Comparison of ENCODE assay signal across 8 mouse cellular contexts in genomic region chr17:27565942-27566267, GRCm38 (mm10). TPM values are rescaled to one million over a fixed set of nuclear protein-coding genes. Genes with fewer than 3 reads are reported as not detected.
DNase-seq lines count a peak whose midpoint lies in the region; ATAC-seq and TF ChIP-seq lines count a peak whose summit lies in the region.

No protein-coding gene starts in this region.

- peaks cover 21% of the 10 kb centered on the region for H3K4me1 ChIP-seq in heart, embryonic 16.5 days (ENCODE audit: control insufficient read depth, insufficient read depth, low read length)
- H3K4me1 ChIP-seq in G1E (ENCODE audit: insufficient read depth, low read depth, low read length), result peaks cover 54% of the 10 kb centered on the region
- H3K4me1 ChIP-seq in forebrain, postnatal 0 days (ENCODE audit: insufficient read depth), result peaks cover 8% of the 10 kb centered on the region; the same call in 1 of the 2 replicates

- under 1% methylated on average over 13 of the region's 13 CpGs for WGBS in heart, embryonic 16.5 days
- WGBS in forebrain, postnatal 0 days, result under 1% methylated on average over 13 of the region's 13 CpGs
- under 1% methylated on average over 13 of the region's 13 CpGs for WGBS in macrophage (ENCODE audit: missing documents)

- H3K9ac ChIP-seq in heart, embryonic 16.5 days (ENCODE audit: low read length), result peak overlapping the region; percentile 77
- peak overlapping the region; percentile 68 for H3K9ac ChIP-seq in forebrain, postnatal 0 days

- ATAC-seq in heart, embryonic 16.5 days (replicated peaks; ENCODE audit: extremely low read depth, insufficient read depth, low FRiP score), result peak; percentile 7; the same call in 1 of the 2 replicates
- no peak for ATAC-seq in G1E (ENCODE audit: extremely low read depth, insufficient number of reproducible peaks, low FRiP score, poor library complexity, severe bottlenecking)
- no peak; the same call in 1 of the 2 replicates for ATAC-seq in forebrain, postnatal 0 days

- H3K27ac ChIP-seq in heart, embryonic 16.5 days (ENCODE audit: low read length), result no peak overlapping the region
- H3K27ac ChIP-seq in forebrain, postnatal 0 days (ENCODE audit: low read depth, low read length), result peak overlapping the region; percentile 35; the same call in 1 of the 2 replicates
- H3K27ac ChIP-seq in macrophage, result peak overlapping the region; percentile 27

- intact Hi-C loops in heart, postnatal 25 days (cut with DNase I), result loop anchor here (1.0 to 10.0 kb wide), 4 partner anchors 21 to 199 kb away; no protein-coding TSS in a partner anchor

- H3K27me3 ChIP-seq in heart, embryonic 16.5 days (ENCODE audit: control insufficient read depth, insufficient read depth, low read length), result no peaks in the 10 kb centered on the region
- peaks cover 9% of the 10 kb centered on the region for H3K27me3 ChIP-seq in G1E (ENCODE audit: insufficient read depth, low read length)
- H3K27me3 ChIP-seq in forebrain, postnatal 0 days (ENCODE audit: insufficient read depth, low read length), result no peaks in the 10 kb centered on the region

- peak overlapping the region; percentile 96 for H3K4me2 ChIP-seq in heart, embryonic 16.5 days (ENCODE audit: low read depth, low read length)
- H3K4me2 ChIP-seq in forebrain, postnatal 0 days (ENCODE audit: low read depth), result peak overlapping the region; percentile 89

- H3K36me3 ChIP-seq in heart, embryonic 16.5 days (ENCODE audit: control insufficient read depth, insufficient read depth), result no peaks in the 10 kb centered on the region
- H3K36me3 ChIP-seq in G1E (replicated peaks), result peaks cover 38% of the 10 kb centered on the region
- peaks cover 5% of the 10 kb centered on the region for H3K36me3 ChIP-seq in forebrain, postnatal 0 days (ENCODE audit: insufficient read depth)
- peaks cover 7% of the 10 kb centered on the region; the same call in 1 of the 2 replicates for H3K36me3 ChIP-seq in macrophage (ENCODE audit: inconsistent target)

- no peaks in the 10 kb centered on the region for H3K9me3 ChIP-seq in heart, embryonic 16.5 days (replicated peaks; ENCODE audit: control insufficient read depth, low read length)
- no peaks in the 10 kb centered on the region for H3K9me3 ChIP-seq in G1E (replicated peaks)
- no peaks in the 10 kb centered on the region for H3K9me3 ChIP-seq in forebrain, postnatal 0 days (ENCODE audit: low read length)

- peak overlapping the region; percentile 82 for H3K4me3 ChIP-seq in heart, embryonic 16.5 days (ENCODE audit: low read length)
- H3K4me3 ChIP-seq in G1E (ENCODE audit: low read depth, low read length) (peak overlapping the region; percentile 84), macrophage (ENCODE audit: inconsistent target) (peak overlapping the region; percentile 33)
- peak overlapping the region; percentile 66 for H3K4me3 ChIP-seq in forebrain, postnatal 0 days (ENCODE audit: low read depth, low read length)

- peaks cover 32% of the 10 kb centered on the region for H3K79me2 ChIP-seq in macrophage (ENCODE audit: inconsistent target)

- TF ChIP-seq CTCF in G1E (IDR thresholded peaks at IDR 0.05; ENCODE audit: low read depth, low read length), result no peak
- no peak for TF ChIP-seq CTCF in forebrain, postnatal 0 days (IDR thresholded peaks at IDR 0.05; ENCODE audit: low read depth)

- DNase-seq in heart, postnatal 25 days (ENCODE audit: low spot score), result no peak
- no peak for DNase-seq in G1E (ENCODE audit: low spot score)
- DNase-seq in forebrain, postnatal 0 days, result no peak
- DNase-seq in urinary bladder, postnatal 10 days (ENCODE audit: low spot score), result no peak
- DNase-seq in adrenal gland, postnatal 4 days (ENCODE audit: low spot score in 2 of 2), result no peak
- DNase-seq in frontal cortex, postnatal 10 days (ENCODE audit: low spot score in 2 of 2), result no peak

RNA-seq across cellular contexts. Expression of gene AI413582, which starts 0.3 kb away (rescaled TPM):
- 22.2 and 22.6 TPM in 2 replicates for polyA plus RNA-seq in heart, embryonic 16.5 days (2015; fragmentation: Nextera tagmentation; extraction: Ambion mirVana)
- total RNA-seq in heart, postnatal 25 days (2021), result 1 to 10 TPM; 7.3 to 7.7 TPM
- total RNA-seq in G1E (2014; fragmentation: Nextera tagmentation) (78.2 and 85.2 TPM in 2 replicates), G1E (2017) (50.8 and 57.0 TPM in 2 replicates)
- polyA plus RNA-seq in G1E (2012) (159 and 163 TPM in 2 replicates), macrophage (2018) (42.9 to 137 TPM (median 117 TPM) in 3 replicates)
- 35.0 and 70.3 TPM in 2 replicates for total RNA-seq in forebrain, postnatal 0 days (2014; rRNA removed)
- polyA plus RNA-seq in forebrain, postnatal 0 days (2015; fragmentation: Nextera tagmentation; extraction: Ambion mirVana), result 85.2 and 92.8 TPM in 2 replicates
- 10 to 100 TPM; 10.6 to 63.5 (median 31.3) TPM for total RNA-seq in macrophage (2018; cell fraction: chromatin; rRNA removed)
- total RNA-seq in macrophage (2018; cell fraction: cytosol; rRNA removed), result 100 to 1,000 TPM in 22 of 26 experiments, 10 to 100 TPM in 4; 81.5 to 158 (median 121) TPM
- total RNA-seq in macrophage (2018; cell fraction: nucleus; rRNA removed), result 10 to 100 TPM; 19.4 to 92.0 (median 44.1) TPM
- total RNA-seq in adrenal gland, postnatal 4 days (2021), result 10 to 100 TPM; 17.4 to 19.1 TPM

RNA-seq across cellular contexts. Expression of gene Hmga1, which starts 9.6 kb away (rescaled TPM):
- 135 and 186 TPM in 2 replicates for polyA plus RNA-seq in heart, embryonic 16.5 days (2015; fragmentation: Nextera tagmentation; extraction: Ambion mirVana)
- total RNA-seq in heart, postnatal 25 days (2021), result 10 to 100 TPM; 35.2 to 42.0 TPM
- total RNA-seq in G1E (2014; fragmentation: Nextera tagmentation) (270 and 298 TPM in 2 replicates), G1E (2017) (123 and 131 TPM in 2 replicates)
- polyA plus RNA-seq in G1E (2012) (1,702 and 2,389 TPM in 2 replicates), macrophage (2018) (300 to 634 TPM (median 423 TPM) in 3 replicates)
- 84.7 and 99.1 TPM in 2 replicates for total RNA-seq in forebrain, postnatal 0 days (2014; rRNA removed)
- polyA plus RNA-seq in forebrain, postnatal 0 days (2015; fragmentation: Nextera tagmentation; extraction: Ambion mirVana), result 122 and 123 TPM in 2 replicates
- total RNA-seq in macrophage (2018; cell fraction: chromatin; rRNA removed), result 100 to 1,000 TPM in 3 of 26 experiments, 10 to 100 TPM in 23; 28.3 to 118 (median 66.0) TPM
- total RNA-seq in macrophage (2018; cell fraction: cytosol; rRNA removed), result 100 to 1,000 TPM; 322 to 681 (median 467) TPM
- total RNA-seq in macrophage (2018; cell fraction: nucleus; rRNA removed), result 100 to 1,000 TPM in 24 of 26 experiments, 10 to 100 TPM in 2; 62.1 to 302 (median 193) TPM
- total RNA-seq in adrenal gland, postnatal 4 days (2021), result 10 to 100 TPM; 41.6 to 44.9 TPM

RNA-seq across cellular contexts. Expression of gene Grm4, which starts 44.7 kb away (rescaled TPM):
- polyA plus RNA-seq in heart, embryonic 16.5 days (2015; fragmentation: Nextera tagmentation; extraction: Ambion mirVana), result 0.25 and 0.30 TPM in 2 replicates
- total RNA-seq in heart, postnatal 25 days (2021), result under 1 TPM; 0.11 to 0.44 TPM
- total RNA-seq in G1E (2014; fragmentation: Nextera tagmentation), result not detected in 2 replicates
- total RNA-seq in G1E (2017), result 0.05 TPM in 1 of 2 replicates, not detected in the other
- 0.02 TPM in 1 of 2 replicates, not detected in the other for polyA plus RNA-seq in G1E (2012)
- total RNA-seq in forebrain, postnatal 0 days (2014; rRNA removed), result 13.1 and 14.5 TPM in 2 replicates
- polyA plus RNA-seq in forebrain, postnatal 0 days (2015; fragmentation: Nextera tagmentation; extraction: Ambion mirVana), result 3.2 and 5.5 TPM in 2 replicates
- total RNA-seq in macrophage (2018; cell fraction: chromatin; rRNA removed), result under 1 TPM in 1 of 26 experiments, not detected in 25; 0.56 TPM
- total RNA-seq in macrophage (2018; cell fraction: cytosol; rRNA removed), result not detected
- total RNA-seq in macrophage (2018; cell fraction: nucleus; rRNA removed), result under 1 TPM in 2 of 26 experiments, not detected in 24; 0.24 to 0.27 TPM
- not detected in 3 replicates for polyA plus RNA-seq in macrophage (2018)
- 1 to 10 TPM; 1.5 to 6.2 TPM for total RNA-seq in adrenal gland, postnatal 4 days (2021)

RNA-seq across cellular contexts. Expression of gene Nudt3, which starts 57.4 kb away (rescaled TPM):
- polyA plus RNA-seq in heart, embryonic 16.5 days (2015; fragmentation: Nextera tagmentation; extraction: Ambion mirVana), result 162 and 176 TPM in 2 replicates
- total RNA-seq in heart, postnatal 25 days (2021), result 100 to 1,000 TPM; 343 TPM
- 79.8 and 82.6 TPM in 2 replicates for total RNA-seq in G1E (2014; fragmentation: Nextera tagmentation)
- 235 and 245 TPM in 2 replicates for total RNA-seq in G1E (2017)
- 140 and 157 TPM in 2 replicates for polyA plus RNA-seq in G1E (2012)
- 324 and 329 TPM in 2 replicates for total RNA-seq in forebrain, postnatal 0 days (2014; rRNA removed)
- 249 TPM in 2 replicates for polyA plus RNA-seq in forebrain, postnatal 0 days (2015; fragmentation: Nextera tagmentation; extraction: Ambion mirVana)
- total RNA-seq in macrophage (2018; cell fraction: chromatin; rRNA removed), result 100 to 1,000 TPM in 1 of 26 experiments, 10 to 100 TPM in 25; 10.9 to 103 (median 50.1) TPM
- 100 to 1,000 TPM in 1 of 26 experiments, 10 to 100 TPM in 25; 50.5 to 123 (median 72.4) TPM for total RNA-seq in macrophage (2018; cell fraction: cytosol; rRNA removed)
- total RNA-seq in macrophage (2018; cell fraction: nucleus; rRNA removed), result 10 to 100 TPM; 21.9 to 97.1 (median 54.8) TPM
- 61.7 to 90.2 TPM (median 74.2 TPM) in 3 replicates for polyA plus RNA-seq in macrophage (2018)
- 100 to 1,000 TPM; 173 to 174 TPM for total RNA-seq in adrenal gland, postnatal 4 days (2021)

Comparison
In these comparisons a context has a peak if more than half of its experiments do, and no peak if none do; other contexts are left out.
1. H3K4me3 ChIP-seq: peak in every context shown above with its lines; median percentile 84 in G1E; 82 in heart, embryonic 16.5 days; 66 in forebrain, postnatal 0 days; 33 in macrophage.